In genomic region chr13:36554743-36555142, GRCm38 (mm10) we compare ENCODE assay signal across 17 mouse cellular contexts.
"Had no signal": no experiment of that assay in that cellular context is flagged by ENCODE, and none has a peak within 500 bp of the region (broad histone marks: within the 10 kb centered on the region; RNA-seq: fewer than 3 reads in every experiment).

No protein-coding gene starts in this region.

- ATAC-seq: liver, postnatal 0 days; lung, postnatal 0 days; midbrain, embryonic 13.5 days; midbrain, embryonic 15.5 days had no signal

- H3K4me2 ChIP-seq: liver, embryonic 13.5 days; liver, embryonic 15.5 days; midbrain, embryonic 11.5 days; midbrain, embryonic 13.5 days; midbrain, embryonic 15.5 days; neural tube, embryonic 12.5 days; stomach, embryonic 15.5 days had no signal

- H3K36me3 ChIP-seq: liver, embryonic 13.5 days; liver, embryonic 15.5 days; midbrain, embryonic 13.5 days; midbrain, embryonic 15.5 days; neural tube, embryonic 12.5 days; stomach, embryonic 15.5 days had no signal

- H3K27ac ChIP-seq: liver, embryonic 13.5 days; liver, embryonic 15.5 days; macrophage; midbrain, embryonic 13.5 days; midbrain, embryonic 15.5 days; neural tube, embryonic 12.5 days; stomach, embryonic 15.5 days; stomach, postnatal 0 days had no signal

- H3K4me1 ChIP-seq: liver, embryonic 13.5 days; liver, embryonic 15.5 days; megakaryocyte, embryonic 14.5 days; neural tube, embryonic 12.5 days; stomach, embryonic 15.5 days had no signal

- H3K9me3 ChIP-seq: liver, embryonic 13.5 days; liver, embryonic 15.5 days; midbrain, embryonic 13.5 days; midbrain, embryonic 15.5 days; neural tube, embryonic 12.5 days; stomach, embryonic 15.5 days had no signal

- H3K27me3 ChIP-seq: liver, embryonic 13.5 days; liver, embryonic 15.5 days; megakaryocyte, embryonic 14.5 days; midbrain, embryonic 13.5 days; midbrain, embryonic 15.5 days; neural tube, embryonic 12.5 days; stomach, embryonic 15.5 days had no signal

- H3K4me3 ChIP-seq: liver, embryonic 13.5 days; liver, embryonic 15.5 days; megakaryocyte, embryonic 14.5 days; midbrain, embryonic 13.5 days; midbrain, embryonic 15.5 days; neural tube, embryonic 12.5 days; stomach, embryonic 15.5 days had no signal

- H3K9ac ChIP-seq: liver, embryonic 13.5 days; liver, embryonic 15.5 days; liver, postnatal 0 days; midbrain, embryonic 13.5 days; midbrain, embryonic 15.5 days; neural tube, embryonic 12.5 days; stomach, embryonic 15.5 days had no signal

- DNase-seq: liver, embryonic 13.5 days; liver, postnatal 0 days; lung, postnatal 36 days; right cerebral cortex, postnatal 14 days; thymus, adult 2 months; thymus, postnatal 25 days; thymus, postnatal 4 days had no signal
